Mouse (Mus musculus) retina, postnatal 1 day (tissue): ENCODE measurements around the gene 1700037C18Rik.
"Not testable (repeated sequence)": the region's sequence is repeated elsewhere in the genome, so short reads cannot be mapped to it uniquely, and the experiment has no call there.

Experiments
- DNase-seq: peaks from one replicate; pipeline ENCODE4 v3.0.0-alpha.2; 2012

Gene 1700037C18Rik

GRCm38 (mm10) chr16:3871815-3872214 is 36.7 kb downstream of the 1700037C18Rik start:
- no peak for DNase-seq

DNA sequence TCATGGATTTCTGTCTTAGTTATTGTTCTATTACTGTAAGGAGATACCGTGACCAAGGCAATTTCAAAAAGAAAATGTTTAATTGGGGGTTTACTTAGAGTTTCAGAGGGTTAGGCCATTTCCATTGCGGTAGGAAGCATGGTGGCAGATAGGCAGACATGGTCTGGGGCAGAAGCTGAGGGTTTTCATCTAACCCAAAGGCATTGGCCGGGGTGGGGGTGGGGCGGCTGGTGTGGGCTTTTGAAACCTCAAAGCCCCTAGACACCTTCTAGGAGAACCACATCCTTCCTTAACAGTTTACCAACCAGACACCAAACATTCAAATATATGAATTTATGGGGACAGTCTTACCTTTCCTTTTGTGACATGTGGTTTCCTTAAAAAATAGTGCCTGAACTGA is 49.2 kb downstream of the 1700037C18Rik start:
- DNase-seq, result no peak

DNA sequence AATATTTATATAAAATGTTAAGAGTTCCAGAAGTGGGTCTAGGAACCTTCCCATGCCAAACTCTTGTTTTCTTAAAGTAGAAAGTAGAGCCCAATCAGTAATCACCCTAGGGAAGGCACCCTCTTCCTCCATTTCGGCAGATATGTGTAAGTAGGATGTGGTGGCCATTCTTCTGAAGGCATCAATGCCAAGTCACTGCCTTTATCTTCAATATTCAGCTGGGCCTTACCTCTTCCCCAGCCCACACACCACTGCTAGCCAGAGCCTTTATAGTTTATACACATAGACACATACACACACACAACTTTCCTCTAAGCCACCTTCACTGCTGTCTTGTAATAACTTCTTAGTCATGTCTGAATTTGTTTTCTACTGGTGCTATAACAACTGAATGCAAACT is 52.7 kb downstream of the 1700037C18Rik start:
- DNase-seq, result no peak

GRCm38 (mm10) chr16:3854437-3855182 is 53.9 kb downstream of the 1700037C18Rik start:
- DNase-seq, result no peak

DNA sequence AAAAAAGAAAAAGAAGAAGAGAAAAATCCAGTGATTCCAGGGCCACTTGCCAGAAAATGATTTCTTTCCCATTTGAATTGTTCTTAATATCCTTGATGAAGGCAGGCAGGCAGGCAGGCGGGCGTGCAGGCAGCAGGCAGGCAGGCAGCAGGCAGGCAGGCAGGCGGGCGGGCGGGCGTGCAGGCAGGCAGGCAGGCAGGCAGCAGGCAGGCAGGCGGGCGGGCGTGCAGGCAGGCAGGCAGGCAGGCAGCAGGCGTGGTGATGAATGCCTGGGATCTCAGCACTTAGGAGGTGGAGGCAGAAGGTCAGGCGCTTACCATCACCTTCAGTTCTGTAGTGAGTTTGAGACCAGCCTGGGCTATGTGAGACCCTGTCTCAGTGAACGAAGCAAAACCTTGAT is 55.9 kb downstream of the 1700037C18Rik start:
- no peak for DNase-seq

DNA sequence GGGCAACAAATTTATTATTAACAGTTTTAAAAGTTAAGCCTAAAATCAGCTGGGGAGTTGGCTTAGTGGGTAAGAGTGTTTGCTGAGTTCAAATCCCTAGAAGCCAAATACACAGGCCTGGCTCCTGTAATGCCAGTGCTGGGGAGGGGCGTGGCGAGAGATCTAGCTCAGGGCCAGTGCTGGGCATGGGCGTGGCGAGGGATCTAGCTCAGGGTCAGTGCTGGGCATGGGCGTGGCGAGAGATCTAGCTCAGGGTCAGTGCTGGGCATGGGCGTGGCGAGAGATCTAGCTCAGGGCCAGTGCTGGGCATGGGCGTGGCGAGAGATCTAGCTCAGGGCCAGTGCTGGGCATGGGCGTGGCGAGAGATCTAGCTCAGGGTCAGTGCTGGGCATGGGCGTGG is 57.2 kb downstream of the 1700037C18Rik start:
- not testable (repeated sequence) for DNase-seq

- DNase-seq, result no peak
Observed at GRCm38 (mm10) chr16:3848416-3848815, 60.1 kb downstream of the 1700037C18Rik start.

- DNase-seq, result no peak
Observed at GRCm38 (mm10) chr16:3847871-3848270, 60.6 kb downstream of the 1700037C18Rik start.

DNA sequence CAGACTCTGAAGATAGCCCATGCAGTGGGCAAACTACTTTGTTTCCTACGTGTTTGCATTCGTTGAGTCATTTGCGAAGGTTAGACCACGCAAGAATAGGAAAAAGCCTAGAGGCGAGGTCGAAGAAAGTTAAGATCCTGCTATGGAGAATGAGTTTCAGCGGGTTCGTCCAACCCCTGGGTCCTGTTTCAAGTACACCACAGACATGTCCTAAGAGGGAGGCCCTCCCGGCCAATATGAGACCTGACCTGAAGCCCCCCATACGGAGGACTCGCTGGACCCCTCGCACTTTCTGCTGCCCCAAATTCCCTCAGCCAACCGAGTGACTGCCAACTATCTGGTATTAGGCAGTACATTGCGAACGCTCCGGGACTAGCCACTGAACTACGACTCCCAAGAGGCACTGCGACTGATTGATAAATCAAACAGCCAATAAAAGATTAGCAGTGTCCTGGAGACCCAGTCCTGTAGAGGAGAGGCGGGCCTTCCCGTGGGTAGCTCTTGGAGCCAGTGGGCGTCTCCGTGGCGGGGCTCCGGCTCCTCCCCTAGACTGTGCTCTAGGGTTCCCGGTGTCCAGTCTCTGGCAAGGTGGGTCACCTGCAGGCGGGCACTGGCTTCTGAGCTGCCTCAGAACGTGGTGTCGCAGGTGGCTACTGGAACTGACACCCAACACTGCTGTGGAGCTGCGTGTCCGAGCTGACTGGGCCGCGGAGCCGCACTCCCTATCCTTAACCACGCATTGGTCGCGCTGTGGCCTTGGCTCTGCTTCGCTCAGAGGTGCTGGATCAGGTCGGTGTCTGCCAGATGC is 61.6 kb downstream of the 1700037C18Rik start, which contains the start of gene Zfp174:
TSS of gene Zfp174 (plus strand) at position 558 of the 808 bp plus-strand sequence.
- peak; percentile 98 for DNase-seq
